In the genomic region with DNA sequence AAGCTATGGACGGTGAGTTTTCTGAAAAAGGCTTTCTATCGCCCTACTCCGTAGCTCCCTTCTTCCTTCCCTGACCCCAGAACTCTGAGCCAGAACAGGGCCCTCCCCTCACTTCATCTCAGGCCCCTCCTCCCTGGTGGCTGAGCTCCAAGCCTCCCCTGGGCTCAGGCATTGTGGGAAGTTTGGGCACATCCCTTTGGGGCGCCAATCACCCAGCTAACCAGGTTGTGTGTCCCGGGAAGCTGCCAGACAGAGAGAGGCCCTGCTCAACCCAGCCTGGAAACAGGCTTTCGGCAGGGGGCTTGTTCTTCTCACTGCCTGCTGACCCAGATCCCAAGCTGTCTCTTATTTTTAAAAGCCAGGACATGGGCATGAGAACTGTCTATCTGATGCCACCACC, we compare ENCODE assay signal across 8 mouse cellular contexts. TPM values are rescaled to one million over a fixed set of nuclear protein-coding genes. Genes with fewer than 3 reads are reported as not detected.
A peak's percentile ranks its signal among the peaks of the same experiment; 100 is the strongest.
DNase-seq lines count a peak whose midpoint lies in the region; ATAC-seq and TF ChIP-seq lines count a peak whose summit lies in the region.

No protein-coding gene starts in this region.

- H3K27ac ChIP-seq in lung, embryonic 16.5 days (ENCODE audit: low read length), result no peak overlapping the region
- H3K27ac ChIP-seq in hindbrain, postnatal 0 days, result peak overlapping the region; percentile 66; the same call in 1 of the 2 replicates
- peak overlapping the region; percentile 83; the same call in 1 of the 2 replicates for H3K27ac ChIP-seq in midbrain, embryonic 10.5 days (replicated peaks)
- H3K27ac ChIP-seq in stomach, embryonic 16.5 days (ENCODE audit: low read length), result peak overlapping the region; percentile 7; the same call in 1 of the 2 replicates
- H3K27ac ChIP-seq in gastrocnemius, adult 2 months, result no peak overlapping the region

- H3K4me3 ChIP-seq in lung, embryonic 16.5 days (ENCODE audit: low read length), result peak overlapping the region; percentile 56
- no peak overlapping the region for H3K4me3 ChIP-seq in lung, adult 2 months (replicated peaks; ENCODE audit: extremely low read depth, low read depth, low read length)
- peak overlapping the region; percentile 61 for H3K4me3 ChIP-seq in hindbrain, postnatal 0 days (ENCODE audit: low read length)
- peak overlapping the region; percentile 83 for H3K4me3 ChIP-seq in midbrain, embryonic 10.5 days
- H3K4me3 ChIP-seq in stomach, embryonic 16.5 days (replicated peaks; ENCODE audit: low read length), result peak overlapping the region; percentile 72
- no peak overlapping the region for H3K4me3 ChIP-seq in gastrocnemius, adult 2 months

- TF ChIP-seq CTCF in lung, adult 2 months (IDR thresholded peaks at IDR 0.05; ENCODE audit: insufficient read depth, low read length), result no peak
- TF ChIP-seq CTCF in hindbrain, postnatal 0 days (IDR thresholded peaks at IDR 0.05; ENCODE audit: low read depth), result no peak
- TF ChIP-seq CTCF in gastrocnemius, adult 2 months (IDR thresholded peaks at IDR 0.05), result no peak

- H3K27me3 ChIP-seq in lung, embryonic 16.5 days (ENCODE audit: control insufficient read depth, insufficient read depth, low read depth, low read length), result peaks cover 10% of the 10 kb centered on the region
- H3K27me3 ChIP-seq in hindbrain, postnatal 0 days (ENCODE audit: insufficient read depth, low read length), result no peaks in the 10 kb centered on the region
- H3K27me3 ChIP-seq in midbrain, embryonic 10.5 days (ENCODE audit: low read depth, poor library complexity, severe bottlenecking), result peaks cover 51% of the 10 kb centered on the region
- peaks cover 6% of the 10 kb centered on the region; the same call in 1 of the 2 replicates for H3K27me3 ChIP-seq in stomach, embryonic 16.5 days (ENCODE audit: control insufficient read depth, insufficient read depth, low read length)

- peak overlapping the region; percentile 29; the same call in 1 of the 2 replicates for H3K9ac ChIP-seq in lung, embryonic 16.5 days (ENCODE audit: low read length)
- peak overlapping the region; percentile 61; the same call in 1 of the 2 replicates for H3K9ac ChIP-seq in hindbrain, postnatal 0 days (replicated peaks; ENCODE audit: low read length)
- peak overlapping the region; percentile 76; the same call in 1 of the 2 replicates for H3K9ac ChIP-seq in stomach, embryonic 16.5 days (ENCODE audit: low read length)

- TF ChIP-seq POLR2A in lung, adult 2 months (IDR thresholded peaks at IDR 0.05; ENCODE audit: borderline replicate concordance, extremely low read depth, low read depth, low read length), result no peak

- peak; percentile 37; the same call in 1 of the 2 replicates for ATAC-seq in lung, embryonic 16.5 days (ENCODE audit: low read depth)
- ATAC-seq in hindbrain, postnatal 0 days, result peak; percentile 43
- ATAC-seq in stomach, embryonic 16.5 days (ENCODE audit: insufficient read depth, low FRiP score), result no peak

- peaks cover 6% of the 10 kb centered on the region for H3K4me1 ChIP-seq in lung, embryonic 16.5 days (replicated peaks; ENCODE audit: control insufficient read depth, insufficient read depth, low read length)
- H3K4me1 ChIP-seq in lung, adult 2 months (ENCODE audit: control insufficient read depth, insufficient read depth, low read length), result 0 out of 2 replicates have a peak, but pooled peaks cover 2% of the 10 kb centered on the region
- H3K4me1 ChIP-seq in hindbrain, postnatal 0 days (ENCODE audit: insufficient read depth, low read length), result no peaks in the 10 kb centered on the region
- peaks cover 28% of the 10 kb centered on the region for H3K4me1 ChIP-seq in midbrain, embryonic 10.5 days
- peaks cover 11% of the 10 kb centered on the region for H3K4me1 ChIP-seq in stomach, embryonic 16.5 days (ENCODE audit: control insufficient read depth, insufficient read depth, low read length)

- H3K36me3 ChIP-seq in lung, embryonic 16.5 days (ENCODE audit: control insufficient read depth, insufficient read depth, low read length), result no peaks in the 10 kb centered on the region
- H3K36me3 ChIP-seq in hindbrain, postnatal 0 days (ENCODE audit: insufficient read depth, low read length), result no peaks in the 10 kb centered on the region
- H3K36me3 ChIP-seq in midbrain, embryonic 10.5 days, result peaks cover 6% of the 10 kb centered on the region; the same call in 1 of the 2 replicates
- no peaks in the 10 kb centered on the region for H3K36me3 ChIP-seq in stomach, embryonic 16.5 days (ENCODE audit: control insufficient read depth, insufficient read depth, low read length)

- no peak for DNase-seq in lung, adult 2 months
- DNase-seq in embryo, embryonic 11 days, result peak; percentile 34
- DNase-seq in hindbrain, postnatal 0 days (ENCODE audit: low spot score), result peak; percentile 68
- peak; percentile 25 for DNase-seq in midbrain, embryonic 10.5 days (ENCODE audit: low spot score)
- no peak for DNase-seq in gastrocnemius, adult 2 months
- no peak for DNase-seq in thymus, adult 18-20 months

- intact Hi-C loops in gastrocnemius, adult 2 months (cut with DNase I), result loop anchor here (5.0 kb wide), 1 partner anchor 90 kb away; no protein-coding TSS in a partner anchor

- 13% methylated on average over 6 of the region's 6 CpGs for WGBS in lung, embryonic 16.5 days
- WGBS in lung, adult 2 months, result 28% methylated on average over 6 of the region's 6 CpGs
- 11% methylated on average over 6 of the region's 6 CpGs for WGBS in hindbrain, postnatal 0 days
- WGBS in midbrain, embryonic 10.5 days, result 9% methylated on average over 6 of the region's 6 CpGs
- WGBS in stomach, embryonic 16.5 days, result 15% methylated on average over 6 of the region's 6 CpGs

- no peaks in the 10 kb centered on the region for H3K9me3 ChIP-seq in lung, embryonic 16.5 days (ENCODE audit: control insufficient read depth, low read length)
- H3K9me3 ChIP-seq in hindbrain, postnatal 0 days (ENCODE audit: low read length), result no peaks in the 10 kb centered on the region
- H3K9me3 ChIP-seq in midbrain, embryonic 10.5 days (replicated peaks), result no peaks in the 10 kb centered on the region
- H3K9me3 ChIP-seq in stomach, embryonic 16.5 days (replicated peaks; ENCODE audit: control insufficient read depth, low read length), result no peaks in the 10 kb centered on the region

- H3K4me2 ChIP-seq in lung, embryonic 16.5 days (ENCODE audit: low read depth, low read length), result peak overlapping the region; percentile 93
- peak overlapping the region; percentile 89 for H3K4me2 ChIP-seq in hindbrain, postnatal 0 days (ENCODE audit: low read depth, low read length)
- peak overlapping the region; percentile 93 for H3K4me2 ChIP-seq in stomach, embryonic 16.5 days (ENCODE audit: low read depth, low read length)

RNA-seq across cellular contexts. Expression of a gene that starts 1.5 kb away (rescaled TPM):
- polyA plus RNA-seq in lung, embryonic 16.5 days (2015; fragmentation: Nextera tagmentation; extraction: Ambion mirVana), result 12.8 and 13.8 TPM in 2 replicates
- polyA plus RNA-seq in lung, adult 2 months (2012; rRNA removed), result 2.5 and 3.2 TPM in 2 replicates
- 58.1 and 79.4 TPM in 2 replicates for total RNA-seq in hindbrain, postnatal 0 days (2014; rRNA removed)
- polyA plus RNA-seq in hindbrain, postnatal 0 days (2015; fragmentation: Nextera tagmentation; extraction: Ambion mirVana), result 56.4 and 62.0 TPM in 2 replicates
- polyA plus RNA-seq in midbrain, embryonic 10.5 days (2016; fragmentation: Nextera tagmentation; extraction: Ambion mirVana), result 20.9 and 21.7 TPM in 2 replicates
- 14.4 and 15.4 TPM in 2 replicates for polyA plus RNA-seq in stomach, embryonic 16.5 days (2015; fragmentation: Nextera tagmentation; extraction: Ambion mirVana)
- total RNA-seq in gastrocnemius, adult 2 months (2021), result 10 to 100 TPM in 1 of 2 experiments, 1 to 10 TPM in 1; 9.6 to 10.5 TPM

RNA-seq across cellular contexts. Expression of a gene that starts 9.3 kb away (rescaled TPM):
- 0.35 and 0.48 TPM in 2 replicates for polyA plus RNA-seq in lung, embryonic 16.5 days (2015; fragmentation: Nextera tagmentation; extraction: Ambion mirVana)
- 0.11 and 0.21 TPM in 2 replicates for polyA plus RNA-seq in lung, adult 2 months (2012; rRNA removed)
- total RNA-seq in hindbrain, postnatal 0 days (2014; rRNA removed), result 2.2 TPM in 1 of 2 replicates, not detected in the other
- polyA plus RNA-seq in hindbrain, postnatal 0 days (2015; fragmentation: Nextera tagmentation; extraction: Ambion mirVana), result 0.44 and 0.63 TPM in 2 replicates
- polyA plus RNA-seq in midbrain, embryonic 10.5 days (2016; fragmentation: Nextera tagmentation; extraction: Ambion mirVana), result 0.14 and 0.20 TPM in 2 replicates
- polyA plus RNA-seq in stomach, embryonic 16.5 days (2015; fragmentation: Nextera tagmentation; extraction: Ambion mirVana), result 0.86 and 1.1 TPM in 2 replicates
- under 1 TPM; 0.17 to 0.18 TPM for total RNA-seq in gastrocnemius, adult 2 months (2021)

RNA-seq across cellular contexts. Expression of a gene that starts 35.5 kb away (rescaled TPM):
- polyA plus RNA-seq in lung, embryonic 16.5 days (2015; fragmentation: Nextera tagmentation; extraction: Ambion mirVana), result 5.7 and 5.8 TPM in 2 replicates
- 4.9 and 11.2 TPM in 2 replicates for polyA plus RNA-seq in lung, adult 2 months (2012; rRNA removed)
- 17.6 and 19.4 TPM in 2 replicates for total RNA-seq in hindbrain, postnatal 0 days (2014; rRNA removed)
- 1.8 TPM in 2 replicates for polyA plus RNA-seq in hindbrain, postnatal 0 days (2015; fragmentation: Nextera tagmentation; extraction: Ambion mirVana)
- polyA plus RNA-seq in midbrain, embryonic 10.5 days (2016; fragmentation: Nextera tagmentation; extraction: Ambion mirVana), result 2.8 and 4.1 TPM in 2 replicates
- polyA plus RNA-seq in stomach, embryonic 16.5 days (2015; fragmentation: Nextera tagmentation; extraction: Ambion mirVana), result 15.8 and 21.8 TPM in 2 replicates
- total RNA-seq in gastrocnemius, adult 2 months (2021), result 100 to 1,000 TPM; 285 to 430 TPM

RNA-seq across cellular contexts. Expression of a gene that starts 49.7 kb away (rescaled TPM):
- 442 and 447 TPM in 2 replicates for polyA plus RNA-seq in lung, embryonic 16.5 days (2015; fragmentation: Nextera tagmentation; extraction: Ambion mirVana)
- polyA plus RNA-seq in lung, adult 2 months (2012; rRNA removed), result 44.0 and 76.1 TPM in 2 replicates
- 117 and 119 TPM in 2 replicates for total RNA-seq in hindbrain, postnatal 0 days (2014; rRNA removed)
- polyA plus RNA-seq in hindbrain, postnatal 0 days (2015; fragmentation: Nextera tagmentation; extraction: Ambion mirVana), result 131 and 135 TPM in 2 replicates
- polyA plus RNA-seq in midbrain, embryonic 10.5 days (2016; fragmentation: Nextera tagmentation; extraction: Ambion mirVana), result 246 and 248 TPM in 2 replicates
- polyA plus RNA-seq in stomach, embryonic 16.5 days (2015; fragmentation: Nextera tagmentation; extraction: Ambion mirVana), result 391 and 420 TPM in 2 replicates
- 100 to 1,000 TPM in 1 of 2 experiments, 10 to 100 TPM in 1; 73.7 to 104 TPM for total RNA-seq in gastrocnemius, adult 2 months (2021)

Comparison
In these comparisons a context has a peak if more than half of its experiments do, and no peak if none do; other contexts are left out.
1. H3K4me3 ChIP-seq: peak in lung, embryonic 16.5 days (single experiment), hindbrain, postnatal 0 days (single experiment), midbrain, embryonic 10.5 days (single experiment) and stomach, embryonic 16.5 days (single experiment); none in lung, adult 2 months (single experiment) and gastrocnemius, adult 2 months (single experiment).
2. H3K27ac ChIP-seq: peak in hindbrain, postnatal 0 days (single experiment), midbrain, embryonic 10.5 days (single experiment) and stomach, embryonic 16.5 days (single experiment); none in lung, embryonic 16.5 days (single experiment) and gastrocnemius, adult 2 months (single experiment).
3. DNase-seq: peak in embryo, embryonic 11 days (single experiment), hindbrain, postnatal 0 days (single experiment) and midbrain, embryonic 10.5 days (single experiment); none in lung, adult 2 months (single experiment), gastrocnemius, adult 2 months (single experiment) and thymus, adult 18-20 months (0 of 2).
4. Peak in every context shown above with its lines, with median percentiles within 50 percentile points of each other: H3K4me2 ChIP-seq and H3K9ac ChIP-seq.